Mouse (Mus musculus) heart, embryonic 14.5 days (tissue): ENCODE measurements around the gene Glis3. TPM values are rescaled to one million over a fixed set of nuclear protein-coding genes. Genes with fewer than 3 reads are reported as not detected.
A peak's percentile ranks its signal among the peaks of the same experiment; 100 is the strongest.

ENCODE experiments used
- ATAC-seq: fragments of 200-750 bp; cut with Nextera tagmentation; 2 replicates; pipeline ENCODE4 v1.8.0; 2017; ENCODE audit warnings: low read depth, moderate TSS enrichment; ENCODE audit not compliant: insufficient number of reproducible peaks, insufficient read depth, low FRiP score
- H3K27ac ChIP-seq, 2 experiments: fragments of 200-500 bp in 1 of 2; fragments of 300-500 bp in 1 of 2; sonication (generic) in 1 of 2; replicated peaks in 1 of 2; 2 replicates each; pipeline ENCODE4 v1.5.1; 2012 to 2014; ENCODE audit warnings: low read depth in 2 of 2, low read length in 2 of 2, control low read depth in 1 of 2, mild to moderate bottlenecking in 1 of 2, mixed read lengths in 1 of 2; ENCODE audit not compliant: control insufficient read depth in 1 of 2, insufficient read depth in 1 of 2
- H3K27me3 ChIP-seq: fragments of 300-500 bp; sonication (generic); 2 replicates; pipeline ENCODE4 v1.6.1; 2014; ENCODE audit warnings: mild to moderate bottlenecking, low read length, control low read depth; ENCODE audit not compliant: control insufficient read depth, insufficient read depth
- H3K36me3 ChIP-seq: fragments of 300-500 bp; sonication (generic); 2 replicates; pipeline ENCODE4 v1.6.1; 2014; ENCODE audit warnings: mild to moderate bottlenecking, control low read depth, low read length, mixed read lengths; ENCODE audit not compliant: control insufficient read depth, insufficient read depth
- H3K4me1 ChIP-seq, 2 experiments: fragments of 200-500 bp in 1 of 2; fragments of 300-500 bp in 1 of 2; sonication (generic) in 1 of 2; 2 replicates each; pipeline ENCODE4 v1.6.1; 2012 to 2014; ENCODE audit warnings: low read length in 2 of 2, control low read depth in 1 of 2, mixed read lengths in 1 of 2; ENCODE audit not compliant: control insufficient read depth in 2 of 2, insufficient read depth in 2 of 2
- H3K4me2 ChIP-seq: fragments of 300-500 bp; sonication (generic); 2 replicates; pipeline ENCODE4 v1.6.1; 2014; ENCODE audit warnings: mild to moderate bottlenecking, low read length
- H3K4me3 ChIP-seq, 2 experiments: fragments of 200-500 bp in 1 of 2; fragments of 300-500 bp in 1 of 2; sonication (generic) in 1 of 2; 2 replicates each; pipeline ENCODE4 v1.5.1; 2012 to 2014; ENCODE audit warnings: low read length in 2 of 2, mild to moderate bottlenecking in 2 of 2, control low read depth in 1 of 2, low read depth in 1 of 2, moderate library complexity in 1 of 2; ENCODE audit not compliant: control insufficient read depth in 1 of 2, insufficient read depth in 1 of 2
- H3K9ac ChIP-seq: fragments of 300-500 bp; sonication (generic); 2 replicates; pipeline ENCODE4 v1.6.1; 2014; ENCODE audit warnings: mild to moderate bottlenecking, low read length
- H3K9me3 ChIP-seq: fragments of 300-500 bp; sonication (generic); 2 replicates; pipeline ENCODE4 v1.6.1; 2016; ENCODE audit warnings: low read length, control low read depth; ENCODE audit not compliant: control insufficient read depth
- WGBS: fragments of 180-500 bp; shearing (Covaris S2); extraction: QIAGEN DNeasy Blood & Tissue Kit; methylation state at CpG from one replicate; pipeline ENCODE4 v1.1.7; 2014; 5-methylcytosine and 5-hydroxymethylcytosine counted together
- polyA plus RNA-seq: library from polyadenylated mRNA; unstranded; fragments of >200 nt; fragmentation: Nextera tagmentation; extraction: Ambion mirVana; gene quantifications from 2 replicates; pipeline ENCODE4 v1.2.1, GENCODE M21; 2014

Gene Glis3
- polyA plus RNA-seq, 1 experiment from 2014 or later, result 1.6 TPM

GRCm38 (mm10) chr19:28477326-28477863 lies 202.5 kb downstream of the Glis3 start:
- Histone ChIP-seq H3K4me2 (no peak overlapping the region), H3K4me1 (no peaks in the 10 kb centered on the region), H3K9me3 (no peaks in the 10 kb centered on the region), H3K36me3 (no peaks in the 10 kb centered on the region), H3K4me3 (no peak overlapping the region), H3K27ac (no peak overlapping the region), H3K9ac (no peak overlapping the region), H3K27me3 (no peaks in the 10 kb centered on the region)
- ATAC-seq, result no peak
- 55% methylated on average over 6 of the region's 6 CpGs for WGBS

- Histone ChIP-seq H3K9ac (no peak overlapping the region), H3K4me2 (no peak overlapping the region), H3K36me3 (no peaks in the 10 kb centered on the region), H3K27me3 (no peaks in the 10 kb centered on the region), H3K4me3 (no peak overlapping the region), H3K4me1 (no peaks in the 10 kb centered on the region; a peak in 1 of 4 replicates), H3K9me3 (no peaks in the 10 kb centered on the region), H3K27ac (no peak overlapping the region)
- WGBS, result 87% methylated on average over 5 of the region's 5 CpGs
- no peak for ATAC-seq
Observed at GRCm38 (mm10) chr19:28473621-28474020, 206.3 kb downstream of the Glis3 start.

- ATAC-seq, result no peak
- no peaks in the 10 kb centered on the region for H3K9me3 ChIP-seq
- no peaks in the 10 kb centered on the region for H3K36me3 ChIP-seq
- H3K9ac ChIP-seq, result no peak overlapping the region
- no peak overlapping the region for H3K4me2 ChIP-seq
- peaks cover 0 to 9% of the 10 kb centered on the region in 2 experiments; a peak in 3 of 4 replicates for H3K4me1 ChIP-seq
- WGBS, result 53% methylated on average over 7 of the region's 8 CpGs
- H3K4me3 ChIP-seq, result no peak overlapping the region
- no peak overlapping the region for H3K27ac ChIP-seq
- H3K27me3 ChIP-seq, result no peaks in the 10 kb centered on the region
Observed at GRCm38 (mm10) chr19:28471144-28471543, 208.7 kb downstream of the Glis3 start.

GRCm38 (mm10) chr19:28465779-28466178 lies 214.1 kb downstream of the Glis3 start:
- 31% methylated on average over 5 of the region's 5 CpGs for WGBS
- H3K9ac ChIP-seq, result no peak overlapping the region
- no peak overlapping the region for H3K4me2 ChIP-seq
- no peak for ATAC-seq
- H3K9me3 ChIP-seq, result no peaks in the 10 kb centered on the region
- H3K27ac ChIP-seq, result peak overlapping the region in 1 of 2 experiments; percentile 41; a peak in 1 of 4 replicates
- H3K4me3 ChIP-seq, result no peak overlapping the region
- no peaks in the 10 kb centered on the region for H3K27me3 ChIP-seq
- peaks cover 2 to 12% of the 10 kb centered on the region in 2 experiments; a peak in 3 of 4 replicates for H3K4me1 ChIP-seq
- no peaks in the 10 kb centered on the region for H3K36me3 ChIP-seq

- WGBS, result 79% methylated on average over 8 of the region's 8 CpGs
Observed at GRCm38 (mm10) chr19:28454331-28454730, 225.5 kb downstream of the Glis3 start.

GRCm38 (mm10) chr19:28452951-28453520 lies 226.8 kb downstream of the Glis3 start:
- no peaks in the 10 kb centered on the region for H3K9me3 ChIP-seq
- WGBS, result 40% methylated on average over 12 of the region's 12 CpGs
- H3K4me2 ChIP-seq, result peak overlapping the region; percentile 19; the same call in 1 of the 2 replicates
- H3K36me3 ChIP-seq, result no peaks in the 10 kb centered on the region
- no peak overlapping the region for H3K27ac ChIP-seq
- no peak for ATAC-seq
- H3K4me1 ChIP-seq, result peaks cover 5 to 10% of the 10 kb centered on the region in 2 experiments; a peak in 3 of 4 replicates
- H3K4me3 ChIP-seq, result no peak overlapping the region
- H3K27me3 ChIP-seq, result no peaks in the 10 kb centered on the region
- H3K9ac ChIP-seq, result no peak overlapping the region

More at GRCm38 (mm10) chr19:28454331-28454730, 225.5 kb downstream of the Glis3 start:
- no peak overlapping the region for H3K4me2 ChIP-seq
- no peak overlapping the region for H3K4me3 ChIP-seq
- H3K9ac ChIP-seq, result no peak overlapping the region
- H3K9me3 ChIP-seq, result no peaks in the 10 kb centered on the region
- no peak for ATAC-seq
- no peaks in the 10 kb centered on the region for H3K36me3 ChIP-seq
- H3K27me3 ChIP-seq, result no peaks in the 10 kb centered on the region
- peaks cover 5 to 10% of the 10 kb centered on the region in 2 experiments; a peak in 3 of 4 replicates for H3K4me1 ChIP-seq
- H3K27ac ChIP-seq, result no peak overlapping the region

- H3K4me3 ChIP-seq, result no peak overlapping the region
- peaks cover 5 to 6% of the 10 kb centered on the region in 2 experiments; a peak in 3 of 4 replicates for H3K4me1 ChIP-seq
- 78% methylated on average over 4 of the region's 4 CpGs for WGBS
- ATAC-seq, result no peak
- H3K36me3 ChIP-seq, result no peaks in the 10 kb centered on the region
- no peak overlapping the region for H3K27ac ChIP-seq
- H3K9ac ChIP-seq, result no peak overlapping the region
- H3K4me2 ChIP-seq, result no peak overlapping the region
- no peaks in the 10 kb centered on the region for H3K27me3 ChIP-seq
- no peaks in the 10 kb centered on the region for H3K9me3 ChIP-seq
Observed at GRCm38 (mm10) chr19:28448811-28449210, 231.1 kb downstream of the Glis3 start.
